Mouse (Mus musculus) layer of hippocampus, postnatal 25 days (tissue): ENCODE data around the gene Dus3l. TPM values are rescaled to one million over a fixed set of nuclear protein-coding genes. Genes with fewer than 3 reads are reported as not detected.

ENCODE experiments used
- DNase-seq, 2 experiments: peaks; one replicate each; pipeline ENCODE4 v3.0.0; 2022; ENCODE audit warnings: mixed read lengths in 2 of 2, low spot score in 1 of 2; ENCODE audit errors: extremely low spot score in 1 of 2
- total RNA-seq, 2 experiments: library from RNA; stranded (reverse); gene quantifications; 2 replicates each; pipeline ENCODE4 v1.2.3; 2021

The Dus3l gene
- total RNA-seq, 2 experiments from 2014 or later: 61.1 to 73.0 TPM

GRCm38 (mm10) chr17:56780291-56780978, 15.9 kb downstream of the Dus3l start:
- no peak for DNase-seq

- DNase-seq: no peak
Measured at GRCm38 (mm10) chr17:56788886-56789285, 24.3 kb downstream of the Dus3l start.

GRCm38 (mm10) chr17:56789286-56789685, 24.7 kb downstream of the Dus3l start:
- DNase-seq: no peak

GRCm38 (mm10) chr17:56792588-56792987, 28.0 kb downstream of the Dus3l start:
- no peak for DNase-seq

- DNase-seq: no peak
Measured at GRCm38 (mm10) chr17:56793614-56794319, 29.2 kb downstream of the Dus3l start.

GRCm38 (mm10) chr17:56799276-56799675, 34.7 kb downstream of the Dus3l start:
- DNase-seq: no peak

- DNase-seq: no peak
Measured at GRCm38 (mm10) chr17:56802065-56802464, 37.5 kb downstream of the Dus3l start.

GRCm38 (mm10) chr17:56804952-56805351, 40.4 kb downstream of the Dus3l start:
- DNase-seq: no peak

- DNase-seq: no peak
Measured at GRCm38 (mm10) chr17:56805784-56806183, 41.2 kb downstream of the Dus3l start.

- peak; percentile 77 to 79 for DNase-seq
Measured at GRCm38 (mm10) chr17:56808518-56808917, 44.0 kb downstream of the Dus3l start.

- peak; percentile 63 to 69 for DNase-seq
Measured at GRCm38 (mm10) chr17:56810245-56810644, 45.7 kb downstream of the Dus3l start.

- peak; percentile 55 to 78 for DNase-seq
Measured at GRCm38 (mm10) chr17:56814316-56815056, 49.9 kb downstream of the Dus3l start.

- no peak for DNase-seq
Measured at GRCm38 (mm10) chr17:56815057-56815345, 50.4 kb downstream of the Dus3l start.

- DNase-seq: no peak
Measured at GRCm38 (mm10) chr17:56818067-56818636, 53.6 kb downstream of the Dus3l start.

GRCm38 (mm10) chr17:56819032-56819545, 54.5 kb downstream of the Dus3l start:
- DNase-seq: no peak

Other genes starting within 250 kb of the Dus3l start
- gene Gm20219, start 210.4 kb upstream of the Dus3l start, total RNA-seq: 1 to 10 TPM; 1.9 to 3.4 TPM
- gene Safb2, start 180.2 kb upstream of the Dus3l start, total RNA-seq: 100 to 1,000 TPM in 1 of 2 experiments, 10 to 100 TPM in 1; 87.9 to 144 TPM
- 100 to 1,000 TPM; 148 to 163 TPM for gene Safb, start 179.9 kb upstream of the Dus3l start, total RNA-seq
- 100 to 1,000 TPM; 138 to 163 TPM for gene 2410015M20Rik, start 155.0 kb upstream of the Dus3l start, total RNA-seq
- gene Rpl36, start 151.3 kb upstream of the Dus3l start, total RNA-seq: 100 to 1,000 TPM; 341 to 404 TPM
- gene Lonp1, start 137.9 kb upstream of the Dus3l start, total RNA-seq: 10 to 100 TPM; 62.1 to 62.5 TPM
- gene Catsperd, start 136.6 kb upstream of the Dus3l start, total RNA-seq: under 1 TPM; 0.44 to 0.85 TPM
- 10 to 100 TPM; 85.2 to 91.0 TPM for gene Ranbp3, start 91.5 kb upstream of the Dus3l start, total RNA-seq
- 100 to 1,000 TPM; 242 to 258 TPM for gene Ndufa11, start 47.0 kb upstream of the Dus3l start, total RNA-seq
- gene Vmac, start 46.7 kb upstream of the Dus3l start, total RNA-seq: 10 to 100 TPM; 11.5 to 14.4 TPM
- 1 to 10 TPM; 2.7 to 3.6 TPM for gene Nrtn, start 7.2 kb upstream of the Dus3l start, total RNA-seq
- gene Prr22, start 5.5 kb downstream of the Dus3l start, total RNA-seq: 1 to 10 TPM in 1 of 2 experiments, under 1 TPM in 1; 0.89 to 1.6 TPM
- 1 to 10 TPM; 3.8 to 4.4 TPM for gene Rfx2, start 66.3 kb downstream of the Dus3l start, total RNA-seq
- gene Acsbg2, start 109.7 kb downstream of the Dus3l start, total RNA-seq: not detected
- gene 1700061G19Rik, start 110.7 kb downstream of the Dus3l start, total RNA-seq: under 1 TPM; 0.10 to 0.14 TPM
- gene Mllt1, start 170.7 kb downstream of the Dus3l start, total RNA-seq: 10 to 100 TPM; 66.7 to 79.9 TPM
- gene Acer1, start 217.4 kb downstream of the Dus3l start, total RNA-seq: not detected
- 10 to 100 TPM; 57.8 to 68.3 TPM for gene Clpp, start 225.5 kb downstream of the Dus3l start, total RNA-seq
- 10 to 100 TPM; 22.8 to 24.1 TPM for gene Alkbh7, start 232.6 kb downstream of the Dus3l start, total RNA-seq
- gene Pspn, start 235.3 kb downstream of the Dus3l start, total RNA-seq: not detected
- 10 to 100 TPM; 59.7 to 60.1 TPM for gene Gtf2f1, start 246.5 kb downstream of the Dus3l start, total RNA-seq
- not detected for gene Gm17949, start 246.7 kb downstream of the Dus3l start, total RNA-seq